Mouse (Mus musculus) brain, adult 2 months (tissue): ENCODE results near the gene Ppp2r5c.

ENCODE experiments used
- DNase-seq: peaks from one replicate; pipeline ENCODE4 v3.0.0; 2011; ENCODE audit warnings: low read depth, low spot score

Ppp2r5c gene

DNA sequence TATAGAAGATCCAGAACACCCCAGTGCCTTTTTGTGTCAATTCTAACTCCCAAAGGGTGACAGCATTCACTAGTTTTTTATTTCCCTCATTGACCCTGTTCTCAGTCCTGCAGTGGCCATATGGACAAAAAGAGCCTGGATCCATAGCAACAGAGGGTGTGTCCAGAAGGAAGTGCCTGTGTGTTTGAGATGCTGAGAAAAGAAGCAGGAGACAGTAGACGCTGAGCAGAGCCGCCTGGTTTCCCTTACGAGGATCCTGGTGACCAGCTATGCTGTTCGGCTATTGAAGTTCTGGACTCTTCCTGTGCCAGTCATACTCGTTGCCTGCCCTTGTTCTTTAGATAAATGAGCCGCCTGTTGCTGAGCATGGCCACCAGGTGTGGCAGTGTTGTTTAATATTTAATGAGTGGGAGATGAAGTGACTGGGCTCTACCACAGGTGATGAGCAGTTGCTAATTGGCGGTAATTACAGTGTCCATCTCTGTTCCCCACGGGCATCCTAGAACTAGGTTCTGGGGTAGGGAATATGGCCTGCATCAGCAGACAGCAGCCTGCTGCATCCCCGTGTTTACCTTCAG lies 65.0 kb downstream of the Ppp2r5c start:
- peak; percentile 57 for DNase-seq

DNA sequence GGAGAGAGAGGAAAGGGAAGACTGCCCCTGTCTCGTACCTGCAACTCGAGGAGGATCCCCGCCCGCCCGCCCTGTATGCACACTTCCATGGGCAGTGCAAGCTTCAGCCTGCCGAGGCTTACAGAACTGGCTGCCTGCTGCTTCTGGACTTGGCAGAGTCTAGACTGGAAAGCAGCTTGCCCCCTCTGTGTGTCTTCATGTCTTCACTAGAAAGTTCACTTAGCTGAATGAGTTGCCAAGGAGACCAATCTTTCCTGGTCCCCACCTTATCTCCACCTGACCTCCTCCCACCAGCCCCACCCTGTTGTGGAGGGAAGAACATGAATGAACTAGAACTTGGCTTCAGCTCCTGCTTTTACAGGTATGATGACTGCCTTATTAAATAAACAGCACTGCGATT lies 66.0 kb downstream of the Ppp2r5c start:
- DNase-seq, result peak; percentile 62

DNA sequence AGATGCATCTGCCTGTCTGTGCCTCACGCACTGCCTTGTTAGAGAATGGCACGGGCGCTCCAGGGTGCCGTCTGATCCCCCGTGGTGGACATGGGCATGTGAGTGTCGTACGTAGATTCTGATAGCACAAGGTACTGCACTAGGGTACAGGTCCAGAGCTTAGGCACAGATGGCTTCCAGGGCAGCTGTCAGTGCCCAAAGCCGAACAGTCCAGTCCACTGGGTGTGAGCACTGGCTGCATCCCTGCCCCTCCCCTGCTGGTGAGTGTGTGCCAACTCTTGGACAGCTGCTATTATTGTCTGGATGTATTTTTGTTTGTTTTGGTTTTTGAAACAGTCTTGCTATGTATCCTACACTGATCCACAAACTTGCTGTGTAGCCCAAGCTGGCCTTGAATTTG lies 68.8 kb downstream of the Ppp2r5c start:
- peak; percentile 61 for DNase-seq

DNA sequence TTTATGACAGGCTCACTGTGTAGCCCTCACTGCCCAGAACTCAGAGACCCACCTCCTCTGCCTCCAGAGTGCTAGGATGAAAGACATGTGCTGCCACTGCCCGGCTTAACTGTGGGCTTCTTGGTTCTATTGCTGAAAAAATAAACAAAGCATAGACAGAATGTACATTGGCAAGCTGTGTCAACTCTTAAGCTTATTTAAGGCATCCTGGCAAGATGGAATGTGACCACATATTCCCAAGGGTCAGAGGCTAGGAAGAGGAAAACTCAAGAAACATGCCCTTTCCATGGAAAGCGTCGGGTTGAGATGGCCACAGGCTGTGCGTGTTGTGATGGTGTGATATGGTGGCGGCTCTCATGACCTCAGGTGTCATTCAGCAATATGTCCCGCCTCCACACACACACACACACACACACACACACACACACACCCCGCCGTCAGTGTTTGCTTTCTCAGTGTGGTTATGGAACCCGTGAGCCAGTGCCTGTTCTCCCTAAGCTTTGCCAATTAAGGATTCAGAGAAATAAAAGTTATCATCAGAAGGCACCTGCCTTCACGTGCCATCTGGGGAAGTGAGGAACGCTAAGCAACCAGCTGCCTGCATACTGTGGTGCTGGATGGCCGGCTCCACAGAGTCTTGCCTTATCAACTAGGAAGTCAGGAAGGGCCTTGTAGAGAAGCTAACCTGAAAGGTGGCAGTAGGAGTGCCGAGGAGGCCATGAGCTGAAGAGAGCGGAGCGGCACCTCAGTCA lies 73.5 kb downstream of the Ppp2r5c start:
- no peak for DNase-seq

DNA sequence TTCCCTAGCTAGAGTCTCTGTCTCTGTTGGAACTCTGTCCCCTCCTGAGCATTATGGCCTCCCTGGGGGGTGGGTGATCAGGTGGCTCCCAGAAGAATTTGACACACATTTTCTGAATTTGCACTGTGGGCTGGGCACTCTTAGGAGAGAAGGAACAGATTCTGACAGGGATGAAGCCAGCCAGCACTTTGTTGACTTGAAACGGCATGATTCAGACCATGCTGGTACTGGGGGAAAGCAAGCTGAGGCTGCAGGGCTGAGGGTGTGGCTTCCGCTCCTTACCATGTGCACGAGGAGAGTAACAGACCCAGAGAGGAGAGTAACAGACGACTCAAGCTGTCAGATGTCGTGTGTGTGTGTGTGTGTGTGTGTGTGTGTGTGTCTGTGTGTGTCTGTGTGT lies 76.6 kb downstream of the Ppp2r5c start:
- DNase-seq, result no peak

DNA sequence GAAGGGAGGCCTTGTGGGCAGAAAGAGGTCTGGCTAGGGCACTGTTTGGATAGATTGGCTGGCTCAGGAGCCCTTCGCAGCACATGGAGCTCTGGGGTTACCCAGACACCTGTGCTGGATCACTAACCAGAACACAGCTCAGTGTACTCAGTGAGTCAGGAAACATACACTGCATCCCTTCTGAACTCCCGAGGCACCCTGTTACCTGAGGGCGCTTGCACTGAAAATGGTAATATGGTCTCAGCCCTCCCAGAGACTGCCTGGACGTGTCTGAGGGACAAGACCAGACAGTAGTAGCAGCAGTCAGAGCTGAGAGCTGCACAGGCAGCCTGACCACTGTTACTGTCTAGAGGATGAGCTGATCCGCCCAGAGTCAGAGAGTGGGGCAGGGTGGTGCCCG lies 85.8 kb downstream of the Ppp2r5c start:
- DNase-seq, result no peak

DNA sequence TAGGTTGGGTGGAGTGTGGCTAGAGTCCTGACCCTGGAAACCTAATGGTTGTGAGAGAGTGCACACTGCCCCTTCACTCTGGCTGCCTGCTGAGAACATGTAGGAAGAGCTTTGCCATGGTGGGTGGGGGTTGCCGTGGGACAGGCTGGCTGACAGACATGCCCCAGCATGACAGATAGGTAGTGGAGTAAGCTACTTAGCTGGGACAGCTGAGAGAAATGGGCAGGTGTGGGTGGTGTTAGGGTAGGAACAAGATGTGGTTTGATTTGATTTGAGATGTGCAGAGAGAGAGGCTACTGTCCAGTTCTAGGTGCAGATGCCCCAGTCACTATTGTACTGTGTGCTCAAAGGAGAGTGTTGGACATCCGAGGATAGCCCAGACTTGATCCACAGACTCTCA lies 86.2 kb downstream of the Ppp2r5c start:
- no peak for DNase-seq

DNA sequence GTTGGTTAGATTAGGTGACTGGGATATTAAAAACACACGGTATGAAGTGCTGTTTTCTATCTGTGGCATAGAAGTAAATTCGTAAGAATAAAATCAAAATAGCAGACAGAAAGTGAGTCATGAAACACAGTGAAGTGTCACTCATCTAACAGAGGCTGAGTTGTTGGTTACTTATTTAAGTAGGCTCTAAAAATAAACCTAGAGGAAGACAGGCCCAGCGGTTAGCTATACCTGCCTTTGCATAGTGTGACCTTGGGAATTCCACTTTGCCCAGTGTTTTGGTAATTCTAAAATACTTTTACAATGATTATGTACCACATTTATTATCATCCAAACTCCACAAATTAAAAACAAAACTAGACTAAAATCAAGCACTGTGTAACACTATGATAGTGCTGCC lies 86.9 kb downstream of the Ppp2r5c start:
- no peak for DNase-seq

DNA sequence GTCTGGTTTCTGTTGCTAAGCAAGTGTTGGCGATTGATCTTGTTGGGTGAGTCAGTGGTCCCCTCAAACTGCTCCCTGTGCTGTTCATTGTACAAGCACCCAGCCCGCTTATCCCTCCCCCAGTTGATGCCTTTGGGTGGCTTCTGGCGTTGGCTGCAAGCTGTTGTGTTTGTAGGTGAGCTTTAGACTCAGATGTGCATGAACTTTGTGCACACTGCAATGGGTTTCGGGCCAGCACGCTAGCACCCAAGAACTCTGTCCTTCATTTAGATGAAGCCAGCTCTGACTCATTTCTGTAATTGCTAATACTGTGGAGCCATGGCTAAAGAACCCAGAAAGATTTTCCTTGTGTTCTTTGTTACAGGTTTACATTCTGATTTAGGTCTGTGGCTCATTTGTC lies 88.4 kb downstream of the Ppp2r5c start:
- no peak for DNase-seq

DNA sequence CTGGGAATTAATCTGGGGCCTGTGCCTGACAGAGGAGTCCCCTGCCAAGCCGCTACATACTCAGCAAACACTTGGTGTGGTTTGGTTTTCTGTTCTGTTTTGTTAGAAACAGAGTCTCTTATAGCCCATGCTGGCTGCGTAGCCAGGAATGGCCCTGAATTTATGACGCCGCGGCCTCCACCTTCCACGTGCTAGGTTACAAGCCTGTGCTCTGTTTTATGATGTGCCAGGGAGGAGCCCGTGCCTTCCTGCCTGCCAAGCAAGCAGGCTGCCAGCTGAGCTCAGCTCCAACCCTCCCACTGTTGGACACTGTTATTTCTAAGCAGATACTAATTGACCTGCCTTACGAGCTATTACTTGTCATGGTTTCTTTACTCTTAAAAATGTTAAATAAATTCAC lies 90.8 kb downstream of the Ppp2r5c start:
- peak; percentile 77 for DNase-seq

DNA sequence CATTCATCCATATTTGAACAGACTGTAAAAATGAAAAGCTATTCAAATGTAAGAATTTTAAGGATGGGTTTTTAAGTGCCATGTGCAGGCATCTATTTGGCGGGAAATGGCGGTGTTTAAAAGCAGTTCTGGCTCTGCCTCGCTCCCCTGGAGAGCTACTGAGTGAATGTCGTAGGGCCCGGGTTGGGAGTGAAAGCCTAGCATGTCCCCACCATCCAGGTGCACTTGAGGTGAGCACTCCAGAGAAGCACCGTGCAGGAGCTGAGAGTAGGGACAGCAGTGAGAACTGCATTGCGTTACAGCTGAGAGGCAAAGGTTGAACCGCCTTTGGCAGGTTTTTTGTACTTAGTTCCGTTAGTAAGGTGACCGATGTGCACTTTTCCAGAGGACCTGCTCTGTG lies 92.4 kb downstream of the Ppp2r5c start:
- no peak for DNase-seq

DNA sequence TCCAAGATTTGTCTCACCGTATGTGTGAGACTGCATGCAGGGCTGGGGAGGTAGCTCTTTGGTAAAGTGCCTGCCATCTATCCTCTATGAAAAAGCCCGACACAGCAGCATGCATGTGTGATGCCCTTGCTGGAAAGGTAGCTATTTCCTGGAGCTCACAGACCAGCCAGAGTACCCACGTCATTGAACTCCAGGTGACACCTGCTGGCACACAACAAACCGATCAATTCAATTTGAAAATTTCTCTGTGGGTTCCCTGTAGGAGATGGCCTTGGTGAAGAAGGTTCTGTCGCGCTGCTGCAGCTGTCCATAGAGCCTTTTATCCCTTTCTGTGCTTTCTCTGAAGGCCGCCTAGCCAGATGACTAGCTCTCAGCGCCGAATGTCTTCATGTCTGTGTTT lies 92.9 kb downstream of the Ppp2r5c start:
- no peak for DNase-seq

DNA sequence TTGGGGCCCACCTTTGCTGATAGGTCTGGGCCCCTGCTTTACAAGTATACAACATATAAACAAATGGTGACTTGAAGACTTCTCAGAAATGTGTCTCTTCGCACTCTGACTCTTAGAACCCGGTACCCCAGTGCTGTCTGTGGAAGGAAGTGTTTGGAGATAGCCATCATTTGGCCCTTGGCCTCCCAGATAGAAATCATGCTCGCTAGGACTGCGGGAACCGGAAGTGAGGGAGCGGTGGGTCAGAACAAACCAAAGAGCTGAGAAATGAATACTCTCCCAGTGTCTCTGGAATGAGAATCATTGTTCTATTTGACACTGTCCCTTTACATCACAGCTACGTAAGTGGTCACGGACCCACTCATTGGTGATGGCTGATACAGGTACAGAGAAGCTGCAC lies 93.4 kb downstream of the Ppp2r5c start:
- no peak for DNase-seq

DNA sequence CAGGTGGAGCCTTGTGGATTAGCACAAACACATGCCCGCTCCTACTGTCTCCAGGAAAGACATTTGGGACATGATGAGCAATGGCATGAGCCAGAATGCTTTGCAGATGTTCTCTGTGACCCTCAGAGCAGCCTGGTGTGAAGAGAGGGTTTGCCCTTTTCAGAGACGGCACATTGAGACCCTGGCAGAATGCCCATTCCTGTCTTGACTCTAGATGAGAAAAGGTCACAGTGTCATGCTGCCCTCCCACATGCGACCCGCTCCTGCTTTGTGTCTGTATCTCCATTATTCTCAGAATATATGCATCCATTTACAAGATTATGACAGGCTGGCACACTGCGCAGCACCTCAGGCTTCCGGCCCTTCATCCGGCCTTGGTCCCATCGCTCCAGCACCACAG lies 94.1 kb downstream of the Ppp2r5c start:
- no peak for DNase-seq

DNA sequence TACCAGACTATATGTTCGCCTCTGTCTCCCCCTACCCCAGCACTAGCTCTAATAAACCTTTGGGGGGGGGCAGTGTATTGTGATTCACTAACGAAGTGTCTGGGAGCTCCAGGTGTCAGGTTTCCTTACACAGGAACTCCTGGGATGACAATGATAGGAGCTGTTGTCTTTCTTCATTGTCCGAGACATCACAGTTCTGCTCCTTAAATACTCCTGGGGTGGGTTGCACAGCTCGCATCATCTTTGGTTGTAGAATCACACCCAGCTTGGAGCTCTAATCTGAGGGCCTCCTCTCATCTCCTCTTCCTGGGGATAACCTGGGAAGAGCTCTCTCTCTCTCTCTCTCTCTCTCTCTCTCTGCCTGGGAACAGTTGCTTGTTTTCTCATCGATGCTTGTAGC lies 94.6 kb downstream of the Ppp2r5c start:
- no peak for DNase-seq

DNA sequence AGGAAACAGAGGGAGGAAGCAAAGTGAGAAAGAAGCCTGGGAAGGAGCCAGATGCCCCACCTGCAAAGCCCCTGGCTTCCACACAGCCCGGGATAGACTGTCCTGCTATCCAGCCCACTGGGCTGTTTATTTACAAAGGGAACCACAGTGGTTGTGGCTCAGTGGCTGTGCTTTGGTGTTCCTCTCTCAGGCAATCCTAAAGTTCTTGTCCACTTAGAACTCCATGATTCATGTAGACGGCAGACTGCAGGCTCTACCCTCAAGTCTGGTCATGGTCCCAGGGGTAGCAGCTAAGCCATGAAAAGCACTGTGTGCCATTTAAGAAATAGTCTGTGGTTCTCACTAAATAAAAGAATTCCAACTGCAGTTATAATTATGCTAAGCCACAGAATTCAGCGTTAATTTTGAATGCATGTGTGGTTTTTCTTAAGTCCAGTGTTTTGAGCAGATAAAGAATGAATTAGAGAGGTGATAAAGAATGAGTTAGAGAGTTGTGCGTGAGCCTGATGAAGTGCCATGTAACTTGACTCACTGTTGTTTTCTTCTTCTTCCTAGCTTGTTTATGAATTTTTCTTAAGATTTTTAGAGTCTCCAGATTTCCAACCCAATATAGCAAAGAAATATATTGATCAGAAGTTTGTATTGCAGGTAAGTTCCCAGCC lies 98.3 kb downstream of the Ppp2r5c start:
- no peak for DNase-seq

DNA sequence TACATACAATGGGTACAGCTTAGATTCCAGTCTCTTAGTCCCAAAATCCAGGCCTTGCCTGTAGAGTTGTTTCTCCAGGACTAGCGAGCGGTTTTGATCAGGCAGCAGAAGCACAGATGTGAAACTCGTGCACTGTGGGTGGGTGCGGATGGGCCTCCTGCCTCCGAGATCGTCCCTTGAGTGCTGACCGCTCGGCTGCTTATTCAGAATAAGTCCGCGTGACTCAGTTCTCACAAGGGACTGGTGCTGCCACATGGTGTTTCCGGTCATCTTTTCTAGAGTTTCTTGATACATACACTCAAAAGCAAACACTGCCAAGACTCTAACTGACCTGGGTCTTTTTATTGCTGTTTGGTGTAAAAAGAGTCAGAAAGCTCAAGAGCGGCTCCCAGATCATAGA lies 100.7 kb downstream of the Ppp2r5c start:
- no peak for DNase-seq

DNA sequence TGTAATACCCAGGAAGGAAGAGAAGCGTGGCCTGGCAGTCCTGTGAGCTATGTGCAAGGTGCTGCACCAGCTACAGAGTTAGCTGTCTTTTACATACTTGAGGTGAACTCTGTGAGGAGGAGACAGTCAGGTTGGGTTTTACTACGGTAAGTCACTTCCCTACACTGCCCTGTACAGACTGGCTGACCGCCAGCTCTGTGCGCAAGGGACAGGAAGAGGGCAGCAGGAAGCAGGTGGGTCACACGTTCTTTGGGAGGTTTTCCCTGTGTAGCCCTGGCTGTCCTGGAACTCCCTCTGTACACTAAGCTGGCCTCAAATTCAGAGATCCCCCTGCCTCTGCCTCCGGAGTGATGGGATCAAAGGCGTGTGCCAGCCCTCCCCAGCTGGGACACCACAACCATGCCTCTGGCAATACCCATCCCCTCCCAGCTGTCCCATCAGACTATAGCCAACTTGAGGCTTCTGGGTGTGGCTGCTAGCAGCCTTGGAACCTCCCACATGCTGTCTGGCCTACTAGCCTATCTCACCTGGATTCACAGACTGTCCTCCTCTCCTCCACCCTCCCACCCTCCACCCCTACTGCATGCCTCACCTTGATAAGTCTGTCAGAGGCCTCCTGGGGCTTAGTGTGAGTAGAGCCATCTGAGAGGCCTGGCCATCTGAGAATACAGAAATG lies 102.7 kb downstream of the Ppp2r5c start:
- DNase-seq, result no peak

DNA sequence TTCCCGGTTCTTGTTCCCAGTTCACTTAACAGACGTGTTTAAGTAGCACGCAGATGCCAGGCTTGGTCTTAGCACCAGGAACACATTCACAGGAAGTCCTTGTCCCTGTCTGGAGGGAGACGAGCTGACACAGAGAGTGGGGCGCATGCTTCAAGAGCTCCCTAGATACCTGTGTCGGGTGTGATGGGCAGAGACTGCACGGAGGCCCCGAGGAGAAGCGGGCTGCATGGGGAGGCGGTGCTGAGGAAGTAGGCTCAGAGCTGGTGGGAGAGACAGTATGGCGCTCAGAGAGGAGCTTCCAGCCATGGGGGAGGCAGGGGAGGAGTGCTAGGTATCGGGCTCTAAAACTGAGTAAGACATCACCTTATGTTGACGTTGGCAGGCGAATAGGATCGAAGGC lies 103.4 kb downstream of the Ppp2r5c start:
- DNase-seq, result peak; percentile 60

DNA sequence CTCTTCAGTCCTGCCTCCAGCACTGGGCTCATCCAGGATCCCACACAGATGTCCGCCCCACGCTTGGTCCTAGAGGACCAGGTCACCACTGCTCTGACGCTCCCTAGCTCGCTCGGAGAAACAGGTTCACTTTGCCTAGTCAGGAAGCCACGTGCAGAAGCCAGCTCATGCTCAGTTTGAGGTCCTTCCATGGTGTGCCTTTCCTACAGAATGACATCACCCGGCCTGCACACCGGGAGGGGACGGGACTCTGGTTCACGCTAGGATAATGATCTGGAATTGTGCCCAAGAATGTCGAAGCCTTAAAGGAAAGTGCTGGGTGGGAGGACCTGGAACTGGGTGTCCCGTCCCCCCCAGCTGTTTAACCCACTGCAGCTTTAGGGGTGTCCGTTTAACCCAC lies 105.2 kb downstream of the Ppp2r5c start:
- DNase-seq, result peak; percentile 58

DNA sequence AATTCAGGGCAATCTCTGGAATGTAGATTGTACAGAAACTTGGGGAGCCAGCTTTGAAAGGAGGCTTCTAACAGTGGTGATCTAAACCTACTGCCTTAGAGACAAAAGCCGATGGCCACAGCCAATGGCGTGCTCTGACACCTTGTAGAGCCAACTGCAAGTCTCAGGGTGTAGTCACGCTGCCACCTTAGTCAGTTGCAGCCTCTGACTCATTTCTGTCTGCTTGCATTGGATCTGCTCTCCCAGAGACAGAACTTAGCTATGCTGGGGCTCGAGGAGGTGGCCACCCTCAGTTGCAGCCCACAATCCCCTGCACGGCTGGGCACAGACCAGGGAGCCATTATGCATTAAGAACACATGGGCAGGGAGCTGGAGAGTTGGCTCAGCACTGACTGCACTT lies 106.4 kb downstream of the Ppp2r5c start:
- peak; percentile 77 for DNase-seq

DNA sequence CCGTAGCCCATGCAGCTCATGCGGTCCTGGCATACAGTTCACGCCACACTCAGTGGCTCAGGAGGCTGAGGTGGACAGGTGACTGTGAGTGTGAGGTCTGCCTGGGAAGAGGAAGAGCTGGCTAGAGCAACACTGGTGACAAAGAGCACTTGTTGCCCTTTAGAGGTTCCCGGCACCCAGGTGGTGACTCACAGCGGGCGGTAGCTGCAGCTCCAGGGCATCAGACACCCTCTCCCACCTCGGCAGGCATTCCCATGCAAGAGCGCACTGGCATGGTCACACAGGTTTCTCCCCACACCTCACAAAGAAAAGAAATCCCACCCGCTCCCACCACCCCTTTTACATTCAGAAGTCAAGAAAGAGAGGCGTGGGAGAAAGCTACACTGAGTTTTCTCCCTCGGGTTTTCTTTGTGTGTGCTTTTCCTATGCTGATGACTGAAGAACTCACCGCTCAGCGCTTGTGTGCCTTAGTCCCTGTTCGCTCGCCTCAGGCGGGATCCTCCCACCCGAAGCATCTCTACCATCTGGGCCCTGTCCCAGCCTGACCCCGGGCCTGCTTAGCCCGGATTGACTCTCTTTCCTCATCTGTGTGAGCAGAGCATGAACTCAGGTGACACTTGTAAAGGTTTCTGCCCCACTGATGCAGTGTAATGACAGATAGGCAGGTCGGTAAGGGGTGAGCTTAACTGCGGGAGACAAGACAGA lies 108.8 kb downstream of the Ppp2r5c start:
- peak; percentile 56 for DNase-seq
